Mouse (Mus musculus) embryonic facial prominence, embryonic 14.5 days (tissue): Measurements from ENCODE around the gene Rem2. TPM values are rescaled to one million over a fixed set of nuclear protein-coding genes. Genes with fewer than 3 reads are reported as not detected.

Experiments used
- ATAC-seq: fragments of 200-750 bp; cut with Nextera tagmentation; 2 replicates; pipeline ENCODE4 v1.8.0; 2017; ENCODE audit warnings: low read depth, moderate number of reproducible peaks, moderate TSS enrichment
- DNase-seq: peaks from one replicate; pipeline ENCODE4 v3.0.0-alpha.2; 2015; ENCODE audit warnings: low spot score
- H3K27ac ChIP-seq: fragments of 300-500 bp; sonication (generic); replicated peaks from 2 replicates; pipeline ENCODE4 v1.5.1; 2014; ENCODE audit warnings: low read depth, mild to moderate bottlenecking, low read length, moderate library complexity
- H3K27me3 ChIP-seq: fragments of 300-500 bp; sonication (generic); replicated peaks from 2 replicates; pipeline ENCODE4 v1.6.1; 2014; ENCODE audit warnings: low read length; ENCODE audit not compliant: control insufficient read depth, insufficient read depth
- H3K36me3 ChIP-seq: fragments of 300-500 bp; sonication (generic); 2 replicates; pipeline ENCODE4 v1.6.1; 2014; ENCODE audit warnings: low read length, mixed read lengths; ENCODE audit not compliant: control insufficient read depth, insufficient read depth
- H3K4me1 ChIP-seq: fragments of 300-500 bp; sonication (generic); 2 replicates; pipeline ENCODE4 v1.6.1; 2014; ENCODE audit warnings: antibody characterized with exemption, low read length; ENCODE audit not compliant: control insufficient read depth, insufficient read depth
- H3K4me2 ChIP-seq: fragments of 300-500 bp; sonication (generic); 2 replicates; pipeline ENCODE4 v1.6.1; 2014; ENCODE audit warnings: low read depth, mild to moderate bottlenecking, low read length, moderate library complexity, mixed read lengths
- H3K4me3 ChIP-seq: fragments of 300-500 bp; sonication (generic); 2 replicates; pipeline ENCODE4 v1.5.1; 2014; ENCODE audit warnings: low read depth, mild to moderate bottlenecking, low read length
- H3K9ac ChIP-seq: fragments of 300-500 bp; sonication (generic); 2 replicates; pipeline ENCODE4 v1.6.1; 2014; ENCODE audit warnings: low read depth, mild to moderate bottlenecking, low read length, moderate library complexity, mixed read lengths
- H3K9me3 ChIP-seq: fragments of 300-500 bp; sonication (generic); 2 replicates; pipeline ENCODE4 v1.6.1; 2016; ENCODE audit warnings: low read length; ENCODE audit not compliant: control insufficient read depth
- WGBS: fragments of 180-500 bp; shearing (Covaris S2); extraction: QIAGEN DNeasy Blood & Tissue Kit; methylation state at CpG from one replicate; pipeline ENCODE4 v1.1.7; 2014; 5-methylcytosine and 5-hydroxymethylcytosine counted together
- polyA plus RNA-seq: library from polyadenylated mRNA; unstranded; fragments of >200 nt; fragmentation: Nextera tagmentation; extraction: Ambion mirVana; gene quantifications from 2 replicates; pipeline ENCODE4 v1.2.1, GENCODE M21; 2014

Rem2 gene
- polyA plus RNA-seq, 1 experiment from 2014 or later: 1.7 TPM

DNA sequence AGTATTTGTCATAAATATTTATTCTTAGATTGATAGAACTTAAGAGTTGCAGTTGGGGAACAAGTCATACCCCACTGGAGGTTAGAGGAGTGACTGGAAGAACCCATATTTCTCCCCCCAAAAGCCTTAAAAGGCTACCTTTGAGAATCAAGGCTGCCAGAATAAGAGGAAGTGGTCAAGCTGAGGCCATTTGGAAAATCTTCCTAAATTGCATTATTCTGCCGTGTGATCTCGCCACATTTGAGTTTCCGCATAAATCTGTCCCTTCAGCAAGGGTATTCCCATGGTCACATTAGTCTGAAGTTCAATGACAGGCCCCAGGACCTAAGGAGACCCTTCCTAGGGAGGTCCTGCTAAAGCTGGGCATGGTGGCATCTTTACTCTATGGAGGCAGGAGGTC, 33.4 kb upstream of the Rem2 start:
- ATAC-seq (no peak), DNase-seq (no peak)
- H3K9ac ChIP-seq: peak overlapping the region; percentile 28; the same call in 1 of the 2 replicates
- peaks cover 14% of the 10 kb centered on the region for H3K4me1 ChIP-seq
- no peak overlapping the region for H3K4me2 ChIP-seq
- no peaks in the 10 kb centered on the region for H3K27me3 ChIP-seq
- H3K9me3 ChIP-seq: no peaks in the 10 kb centered on the region
- H3K27ac ChIP-seq: peak overlapping the region; percentile 91
- no peak overlapping the region for H3K4me3 ChIP-seq
- peaks cover 35% of the 10 kb centered on the region for H3K36me3 ChIP-seq
- WGBS: 83% methylated on average over 3 of the region's 3 CpGs

DNA sequence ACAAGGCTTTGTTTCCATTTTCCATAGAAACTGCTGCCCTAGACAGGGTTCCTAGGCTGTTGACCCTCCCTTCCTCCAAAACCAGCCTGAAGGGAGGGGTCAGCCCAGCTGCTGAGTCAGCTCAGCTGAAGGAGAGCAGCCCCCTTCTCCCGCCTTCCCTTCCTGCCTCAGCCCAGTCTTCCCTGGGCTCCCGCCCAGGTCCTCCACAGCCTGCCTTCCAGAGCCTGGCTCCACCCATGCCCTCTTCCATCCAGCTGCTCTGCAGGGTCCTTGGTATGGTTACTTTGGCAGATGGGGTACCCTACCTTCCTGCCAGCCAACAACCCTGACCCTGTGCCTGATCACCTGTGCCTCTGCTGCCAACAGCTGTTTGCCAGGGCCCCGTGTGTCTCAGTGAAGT, 32.7 kb upstream of the Rem2 start:
- peak; percentile 87 for ATAC-seq
- 7% methylated on average over 3 of the region's 3 CpGs for WGBS
- peak overlapping the region; percentile 28; the same call in 1 of the 2 replicates for H3K9ac ChIP-seq
- H3K36me3 ChIP-seq: peaks cover 29% of the 10 kb centered on the region
- peak overlapping the region; percentile 21 for H3K4me2 ChIP-seq
- H3K4me3 ChIP-seq: no peak overlapping the region
- H3K9me3 ChIP-seq: no peaks in the 10 kb centered on the region
- peak; percentile 91 for DNase-seq
- no peaks in the 10 kb centered on the region for H3K27me3 ChIP-seq
- H3K4me1 ChIP-seq: peaks cover 14% of the 10 kb centered on the region
- H3K27ac ChIP-seq: peak overlapping the region; percentile 91

DNA sequence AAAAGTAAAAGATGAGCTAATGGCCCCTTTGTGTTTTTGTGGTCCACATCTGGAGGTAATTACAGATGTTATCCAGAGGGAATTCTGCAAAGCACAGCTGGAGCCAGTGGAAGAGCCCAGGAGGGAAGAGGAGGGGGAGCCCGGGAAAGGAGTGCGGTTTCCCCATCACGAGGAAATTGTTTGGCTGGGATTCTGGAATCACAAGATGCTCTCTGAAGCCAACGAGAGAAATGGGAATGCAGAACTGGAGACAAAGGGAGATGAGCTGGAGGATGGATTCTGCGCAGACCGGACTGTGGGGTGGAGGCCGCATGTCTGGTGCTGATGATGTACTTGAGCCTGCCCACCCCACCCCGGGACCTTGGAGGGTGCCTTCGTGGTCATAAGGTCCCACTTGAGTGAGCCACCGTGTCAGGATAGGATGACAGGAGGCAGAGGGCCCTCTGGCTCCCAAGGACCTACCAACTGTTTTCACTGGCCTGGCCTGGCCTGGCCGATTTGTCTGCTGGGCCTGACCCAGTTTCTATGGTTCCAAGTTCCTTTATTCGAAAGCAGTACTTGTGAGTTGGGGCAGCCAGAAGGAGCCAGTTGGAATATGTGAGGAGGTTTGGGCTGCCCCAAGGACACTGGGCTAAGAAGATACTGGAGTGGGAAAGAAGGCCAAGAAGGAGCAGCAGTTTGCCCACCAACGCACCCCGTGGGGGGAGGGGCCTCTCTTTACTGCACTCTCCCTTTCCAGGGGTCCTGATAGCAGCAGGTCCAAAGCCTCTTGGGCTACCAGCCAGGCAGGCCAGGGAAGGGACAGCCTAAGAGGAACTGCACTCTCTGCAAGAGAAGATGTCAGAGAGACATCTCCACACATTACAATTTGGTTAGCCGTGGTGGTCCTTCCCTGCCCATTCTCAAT, 31.9 kb upstream of the Rem2 start:
- Histone ChIP-seq H3K9ac (0 out of 2 replicates have a peak overlapping the region, but pooled peaks have one; percentile 28), H3K4me3 (no peak overlapping the region), H3K36me3 (peaks cover 22% of the 10 kb centered on the region), H3K27ac (peak overlapping the region; percentile 91), H3K27me3 (no peaks in the 10 kb centered on the region), H3K4me2 (peak overlapping the region; percentile 21), H3K4me1 (peaks cover 14% of the 10 kb centered on the region), H3K9me3 (no peaks in the 10 kb centered on the region)
- WGBS: 40% methylated on average over 14 of the region's 15 CpGs
- ATAC-seq (peak; percentile 78), DNase-seq (peak; percentile 94)

DNA sequence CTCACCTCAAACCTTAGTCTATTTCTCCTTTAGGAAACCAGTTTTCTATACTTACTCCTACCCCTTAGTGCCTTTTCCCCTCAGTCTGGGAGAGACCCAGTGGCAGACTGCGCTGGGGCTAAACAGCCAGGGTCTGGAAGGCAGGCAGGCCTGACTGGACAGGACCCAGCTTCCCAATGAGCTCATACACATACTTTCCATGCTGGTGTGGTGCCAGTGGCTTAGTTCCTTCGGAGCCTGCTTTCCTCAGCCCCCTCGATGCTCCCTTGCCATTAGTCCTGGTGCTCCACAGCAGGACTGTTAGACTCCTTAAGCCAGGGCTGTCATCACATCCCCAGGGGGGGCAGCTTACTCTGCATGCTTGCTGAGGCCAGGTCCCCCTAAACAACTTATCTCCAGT, 30.4 kb upstream of the Rem2 start:
- Histone ChIP-seq H3K27me3 (no peaks in the 10 kb centered on the region), H3K4me3 (no peak overlapping the region), H3K9ac (no peak overlapping the region), H3K9me3 (no peaks in the 10 kb centered on the region), H3K27ac (no peak overlapping the region), H3K36me3 (peaks cover 6% of the 10 kb centered on the region), H3K4me1 (peaks cover 14% of the 10 kb centered on the region), H3K4me2 (no peak overlapping the region)
- ATAC-seq: no peak
- WGBS: 41% methylated on average over 3 of the region's 3 CpGs
- no peak for DNase-seq

DNA sequence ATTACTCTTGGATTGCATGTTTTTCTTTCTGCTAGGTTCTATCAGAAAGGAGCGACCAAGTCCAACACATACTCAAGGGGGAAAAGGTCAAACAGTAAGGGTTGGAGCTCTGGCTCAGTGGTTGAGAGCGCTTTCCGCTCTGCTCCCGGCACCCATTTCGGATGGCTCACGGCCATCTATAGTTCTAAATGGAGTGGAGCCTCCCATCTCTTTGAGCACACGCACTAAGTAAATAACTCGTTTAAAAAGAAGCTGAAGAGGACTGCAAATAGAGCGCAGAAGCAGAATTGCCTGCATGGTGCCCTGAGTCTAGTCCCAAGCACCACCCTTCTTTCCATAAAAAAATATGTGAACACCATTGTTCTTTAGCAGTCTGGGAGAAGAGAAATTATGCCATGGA, 22.3 kb upstream of the Rem2 start:
- ATAC-seq (no peak), DNase-seq (no peak)
- no peak overlapping the region for H3K9ac ChIP-seq
- no peak overlapping the region for H3K4me2 ChIP-seq
- WGBS: 87% methylated on average over 9 of the region's 9 CpGs
- H3K4me3 ChIP-seq: no peak overlapping the region
- no peaks in the 10 kb centered on the region for H3K9me3 ChIP-seq
- H3K4me1 ChIP-seq: no peaks in the 10 kb centered on the region
- H3K27ac ChIP-seq: no peak overlapping the region
- H3K27me3 ChIP-seq: no peaks in the 10 kb centered on the region
- H3K36me3 ChIP-seq: no peaks in the 10 kb centered on the region

DNA sequence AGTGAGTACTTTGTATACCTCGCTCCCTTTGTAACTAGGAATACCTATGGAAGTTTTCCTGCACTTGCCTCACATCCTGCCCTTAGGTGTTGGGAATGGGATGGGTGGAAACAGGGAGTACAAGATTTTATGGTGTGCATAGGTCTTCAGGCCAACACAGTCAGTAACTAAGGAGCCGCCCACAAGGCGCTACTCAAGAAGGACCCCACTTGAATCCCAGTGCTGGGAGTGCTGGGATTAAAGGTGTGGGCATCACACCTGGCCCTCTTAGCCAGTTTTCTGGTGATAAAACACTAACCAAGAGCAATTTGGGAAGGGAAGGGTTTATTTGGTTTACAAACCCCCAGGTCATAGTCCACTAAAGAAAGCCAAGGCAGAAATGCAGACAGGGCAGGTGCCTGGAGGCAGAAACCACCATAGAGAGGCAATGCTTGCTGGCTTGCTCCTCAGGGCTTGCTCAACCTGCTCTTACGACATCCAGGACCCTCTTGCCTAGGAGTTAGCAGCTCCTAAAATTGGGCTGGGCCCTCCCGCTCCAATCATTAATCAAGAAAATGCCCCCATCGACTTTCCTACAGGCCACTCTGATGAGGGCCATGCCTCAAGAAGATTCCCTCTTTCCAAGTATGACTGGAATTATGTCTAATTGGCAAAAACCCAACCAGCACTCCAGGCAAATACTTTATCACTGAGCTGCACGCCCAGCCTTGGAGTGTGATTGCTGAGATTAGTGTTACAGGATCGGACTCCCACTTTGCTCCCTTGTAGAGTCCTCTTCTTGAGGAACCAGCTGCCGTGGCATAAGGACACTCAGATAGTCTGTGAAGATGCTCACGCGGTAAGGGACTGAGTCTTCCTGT, 21.0 kb upstream of the Rem2 start:
- no peak overlapping the region for H3K9ac ChIP-seq
- no peaks in the 10 kb centered on the region for H3K4me1 ChIP-seq
- ATAC-seq (no peak), DNase-seq (no peak)
- no peak overlapping the region for H3K4me2 ChIP-seq
- 76% methylated on average over 11 of the region's 11 CpGs for WGBS
- no peaks in the 10 kb centered on the region for H3K36me3 ChIP-seq
- H3K27ac ChIP-seq: no peak overlapping the region
- no peak overlapping the region for H3K4me3 ChIP-seq
- H3K27me3 ChIP-seq: no peaks in the 10 kb centered on the region
- H3K9me3 ChIP-seq: no peaks in the 10 kb centered on the region

DNA sequence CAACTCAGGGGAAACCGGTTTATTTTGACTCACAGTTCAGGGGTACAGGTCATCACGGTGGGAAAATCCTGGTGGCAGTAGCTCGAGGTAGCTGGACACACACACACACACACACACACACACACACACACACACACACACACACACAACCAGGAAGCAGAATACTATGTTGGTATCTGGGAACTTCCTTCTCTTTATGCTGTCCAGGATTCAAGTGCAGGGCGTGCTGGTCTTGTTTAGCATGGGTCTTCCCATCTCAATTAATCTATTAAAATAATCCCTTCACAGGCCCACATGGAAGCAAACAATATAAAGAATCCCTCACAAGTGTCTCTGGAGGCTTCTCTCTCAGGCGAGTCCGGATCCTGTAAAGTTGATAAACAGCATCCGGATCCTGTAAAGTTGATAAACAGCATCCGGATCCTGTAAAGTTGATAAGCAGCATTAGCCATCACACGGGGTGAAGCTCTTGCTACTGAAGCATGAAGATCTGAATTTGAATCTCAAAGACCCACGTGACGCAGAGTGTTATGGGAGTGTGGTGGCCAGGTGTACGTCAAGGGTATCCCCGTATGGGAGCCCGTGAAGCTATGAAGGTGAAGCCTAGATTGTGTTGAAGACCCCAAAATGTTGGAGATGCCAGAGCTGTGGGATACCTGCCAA, 17.9 kb upstream of the Rem2 start:
- H3K36me3 ChIP-seq: no peaks in the 10 kb centered on the region
- H3K4me1 ChIP-seq: no peaks in the 10 kb centered on the region
- no peak overlapping the region for H3K27ac ChIP-seq
- no peak for ATAC-seq
- DNase-seq: no peak
- no peak overlapping the region for H3K4me3 ChIP-seq
- H3K4me2 ChIP-seq: no peak overlapping the region
- H3K27me3 ChIP-seq: no peaks in the 10 kb centered on the region
- no peak overlapping the region for H3K9ac ChIP-seq
- WGBS: 90% methylated on average over 14 of the region's 14 CpGs
- H3K9me3 ChIP-seq: no peaks in the 10 kb centered on the region

DNA sequence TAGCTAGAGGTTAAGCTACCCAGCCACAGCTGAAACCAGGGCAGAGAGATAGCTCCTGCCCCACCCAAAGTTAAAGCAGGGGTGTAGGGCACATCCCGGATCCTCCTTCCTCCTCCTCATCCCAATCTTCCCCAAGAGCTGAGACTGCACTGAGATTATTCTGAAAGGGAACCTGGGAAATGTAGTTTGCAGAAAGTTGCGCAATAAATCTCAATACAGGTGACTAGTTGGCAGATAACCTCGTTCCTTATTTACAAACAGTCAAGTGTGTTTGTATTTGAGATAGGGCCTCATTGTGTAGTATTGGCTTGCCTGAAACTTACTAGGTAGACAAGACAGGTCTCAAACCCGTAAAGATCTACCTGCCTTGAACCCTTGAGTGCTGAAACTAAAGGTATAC, 13.8 kb upstream of the Rem2 start:
- Histone ChIP-seq H3K4me1 (peaks cover 3% of the 10 kb centered on the region; the same call in 1 of the 2 replicates), H3K4me2 (no peak overlapping the region), H3K9me3 (no peaks in the 10 kb centered on the region), H3K27me3 (no peaks in the 10 kb centered on the region), H3K4me3 (no peak overlapping the region), H3K27ac (no peak overlapping the region), H3K9ac (no peak overlapping the region), H3K36me3 (peaks cover 8% of the 10 kb centered on the region)
- no peak for DNase-seq
- 82% methylated on average over 4 of the region's 4 CpGs for WGBS
- no peak for ATAC-seq
